Mouse (Mus musculus): ENCODE measurements at regions not wholly inside any gene's neighbourhood (a gene's known extent, or its start where the extent isn't known, plus 50 kb on each side); places are given as distances from the start of the nearest gene placed in this dataset. TPM values are rescaled to one million over a fixed set of nuclear protein-coding genes. Genes with fewer than 3 reads are reported as not detected.

- Histone ChIP-seq H3K27me3 (replicated peaks) (no peaks in the 10 kb centered on the region), H3K27ac (no peak overlapping the region), H3K4me3 (replicated peaks) (no peak overlapping the region), H3K36me3 (no peaks in the 10 kb centered on the region), H3K9me3 (no peaks in the 10 kb centered on the region), H3K9ac (no peak overlapping the region), H3K4me2 (no peak overlapping the region), H3K4me1 (no peaks in the 10 kb centered on the region)
- no peak for ATAC-seq (ENCODE audit: insufficient read depth, low FRiP score, low read depth)
- 51% methylated on average over 3 of the region's 3 CpGs for WGBS
Observed at GRCm38 (mm10) chr1:77313119-77313518, 201.8 kb downstream of the Epha4 start.

- WGBS, result 60% methylated on average over 3 of the region's 3 CpGs
- no peak for ATAC-seq (ENCODE audit: insufficient read depth, low FRiP score, low read depth)
Observed at GRCm38 (mm10) chr1:77315347-77315746, 199.5 kb downstream of the Epha4 start.

GRCm38 (mm10) chr1:77316198-77316597, 198.7 kb downstream of the Epha4 start:
- Histone ChIP-seq H3K9ac (no peak overlapping the region), H3K4me1 (0 out of 2 replicates have a peak, but pooled peaks cover 2% of the 10 kb centered on the region), H3K27ac (no peak overlapping the region), H3K27me3 (replicated peaks) (no peaks in the 10 kb centered on the region), H3K4me3 (replicated peaks) (no peak overlapping the region), H3K9me3 (no peaks in the 10 kb centered on the region), H3K36me3 (no peaks in the 10 kb centered on the region), H3K4me2 (no peak overlapping the region)
- ATAC-seq (ENCODE audit: insufficient read depth, low FRiP score, low read depth), result no peak
- WGBS, result 47% methylated on average over 9 of the region's 9 CpGs

More at GRCm38 (mm10) chr1:77315347-77315746, 199.5 kb downstream of the Epha4 start:
- Histone ChIP-seq H3K9ac (no peak overlapping the region), H3K27me3 (replicated peaks) (no peaks in the 10 kb centered on the region), H3K9me3 (no peaks in the 10 kb centered on the region), H3K4me1 (0 out of 2 replicates have a peak, but pooled peaks cover 2% of the 10 kb centered on the region), H3K4me2 (no peak overlapping the region), H3K4me3 (replicated peaks) (no peak overlapping the region), H3K36me3 (no peaks in the 10 kb centered on the region), H3K27ac (no peak overlapping the region)

Small RNAs in the stretch of these regions (microRNA-seq; reads per million reads assigned to microRNA genes)
- gene Mir6343, result not detected

All from stomach, embryonic 15.5 days (tissue).